Mouse (Mus musculus): ENCODE measurements around the gene Zfp711. TPM values are rescaled to one million over a fixed set of nuclear protein-coding genes. Genes with fewer than 3 reads are reported as not detected.

Gene Zfp711
- total RNA-seq (2022): 10 to 100 TPM in 2 of 4 experiments, 1 to 10 TPM in 2; 8.4 to 10.5 (median 9.8) TPM

DNA sequence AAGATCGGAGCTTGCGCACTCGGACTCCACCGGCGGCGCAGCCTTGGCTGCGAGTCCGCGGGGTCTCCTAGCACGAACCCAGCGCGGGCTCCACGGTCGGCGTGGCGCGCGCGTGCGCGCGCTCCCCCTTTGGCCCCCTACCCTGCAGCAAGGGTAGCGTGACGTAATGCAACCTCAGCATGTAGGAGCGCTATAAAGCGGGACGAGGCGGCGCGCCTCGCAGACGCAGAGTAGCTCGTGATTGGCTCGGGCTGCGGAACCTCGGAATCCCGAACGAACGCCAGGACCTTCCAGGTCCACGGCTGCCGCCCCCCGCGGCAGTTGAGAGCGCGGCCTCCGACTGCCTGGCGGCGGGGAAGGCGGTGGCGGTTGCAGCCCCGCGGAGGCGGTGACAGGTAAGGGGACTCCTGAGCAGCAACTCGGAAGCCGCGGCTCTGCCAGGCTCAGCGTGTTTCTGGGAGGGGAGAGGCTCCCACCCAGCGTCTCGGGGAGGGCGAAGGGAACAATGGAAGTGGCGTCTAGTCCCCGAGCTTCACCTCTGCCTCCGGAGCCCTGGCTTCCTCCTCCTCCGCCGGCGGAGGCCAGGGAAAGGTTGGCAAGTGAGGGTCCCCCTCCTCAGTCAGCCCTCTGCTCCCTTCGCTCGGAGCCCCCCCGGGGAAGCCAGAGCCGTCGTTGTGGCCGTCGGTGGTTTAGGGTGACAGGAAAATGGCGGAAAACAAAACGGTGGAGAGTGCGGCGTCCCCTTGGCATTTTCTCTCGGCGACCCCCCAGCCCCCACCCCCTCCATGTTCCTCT lies at the start of gene Zfp711:
Gene Zfp711 (plus strand): TSS at position 16 of the 795 bp plus-strand sequence.
- peak; percentile 29 to 68 for DNase-seq (ENCODE audit: low spot score in 2 of 2)

DNA sequence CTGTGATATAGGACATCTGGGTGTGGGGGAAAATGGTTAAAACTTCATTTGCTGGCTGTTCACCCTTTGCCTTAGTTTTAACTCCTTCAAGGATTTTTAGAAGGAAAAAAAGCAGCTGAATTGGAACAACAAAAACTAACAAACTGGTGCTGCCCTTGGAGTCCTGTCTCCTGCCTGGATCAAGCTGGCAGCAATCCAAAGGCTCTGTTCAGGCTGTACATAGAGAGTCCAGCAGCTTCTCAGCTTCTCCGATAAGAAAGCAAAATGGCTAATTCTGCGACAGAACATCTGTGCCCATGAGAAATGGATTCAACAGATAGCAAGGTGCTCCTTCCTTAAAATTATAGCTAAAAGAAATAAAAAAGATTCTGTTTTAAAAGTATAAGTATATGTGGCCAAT lies 32.6 kb upstream of the Zfp711 start:
- DNase-seq (ENCODE audit: low spot score in 2 of 2): no peak

DNA sequence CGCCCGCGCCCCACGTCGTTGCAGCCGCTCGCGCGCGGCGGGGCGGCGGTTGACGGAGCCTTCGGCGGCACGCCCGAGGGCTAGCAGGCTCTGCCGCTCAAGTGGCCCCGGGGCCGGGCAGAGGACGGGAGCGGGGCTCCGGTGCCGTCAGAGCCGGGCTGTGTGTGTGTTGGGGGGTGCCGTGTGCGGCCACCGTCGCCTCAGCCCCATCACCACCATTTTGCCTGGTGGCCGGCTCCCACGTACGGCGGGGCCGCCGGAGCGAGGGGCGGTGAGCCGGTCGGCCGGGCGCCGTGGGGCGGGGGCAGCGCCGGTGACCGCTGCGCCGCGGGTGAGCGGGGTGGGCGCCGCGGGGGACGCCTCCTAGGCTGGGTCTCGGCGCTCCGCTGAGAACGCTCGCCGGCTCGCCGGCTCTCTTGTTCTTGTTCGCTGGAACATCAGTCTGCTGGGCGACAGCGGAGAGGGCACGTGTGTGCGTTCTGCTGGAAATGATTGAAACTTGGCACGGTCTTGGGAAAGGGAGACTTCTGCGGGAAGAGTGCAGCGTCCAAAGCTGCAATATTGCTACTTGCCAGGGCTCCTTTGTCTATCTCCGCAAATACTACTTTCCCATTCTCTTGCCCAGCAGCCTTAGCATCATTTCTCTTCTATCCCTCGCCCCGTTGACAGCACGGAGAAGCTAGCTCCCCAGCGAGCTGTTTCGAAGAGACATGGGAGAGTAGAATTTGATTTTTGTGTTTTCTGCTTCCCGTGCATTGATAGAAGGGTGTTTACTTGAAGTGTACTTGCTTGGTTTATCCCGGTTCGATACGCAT lies 1.2 kb downstream of the Zfp711 start:
- peak; percentile 6 to 14 for DNase-seq (ENCODE audit: low spot score in 2 of 2)

DNA sequence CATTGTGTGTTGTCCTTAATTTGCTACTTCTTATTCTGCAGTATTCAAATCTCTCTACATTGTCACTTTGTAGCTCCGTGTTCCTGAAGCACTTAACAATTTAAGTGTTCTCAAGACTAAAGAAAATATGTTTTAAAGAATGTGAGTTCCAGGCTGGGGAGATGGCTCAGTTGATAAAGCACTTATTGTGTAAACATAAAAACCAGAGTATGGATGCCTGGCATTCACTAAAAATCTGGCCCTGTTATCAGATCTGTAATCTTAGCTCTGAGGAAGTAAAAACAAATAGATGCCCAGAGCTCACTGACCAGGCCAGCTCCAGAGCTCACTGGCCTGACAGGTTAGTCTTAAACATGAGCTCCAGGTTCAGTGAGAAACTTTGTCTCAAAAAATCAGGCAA lies 75.2 kb downstream of the Zfp711 start:
- no peak for DNase-seq (ENCODE audit: low spot score in 2 of 2)

DNA sequence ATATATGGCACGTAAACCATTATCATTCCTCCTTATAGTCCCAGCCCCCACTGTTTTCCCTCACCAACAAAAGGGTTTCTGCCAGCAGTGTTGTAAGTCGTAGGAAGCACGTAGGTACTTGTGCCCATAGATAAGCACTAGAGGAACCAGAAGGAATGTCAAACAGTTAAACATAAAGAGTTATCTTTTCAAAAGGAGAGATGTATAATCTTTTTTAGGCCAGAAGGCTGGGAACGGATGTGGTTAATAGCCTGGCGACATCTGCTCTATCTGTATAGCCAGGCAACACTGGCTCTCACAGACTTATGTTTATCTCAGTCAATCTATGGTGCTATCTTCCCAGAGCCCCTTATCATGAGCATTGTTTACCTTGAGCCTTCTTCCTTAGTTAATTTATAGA lies 80.3 kb downstream of the Zfp711 start:
- DNase-seq (ENCODE audit: low spot score in 2 of 2): no peak

Other genes with a start within 250 kb of the Zfp711 start
- gene Satl1, start 193.7 kb upstream of the Zfp711 start, total RNA-seq (2022): not detected
- not detected for gene 2010106E10Rik, start 105.3 kb upstream of the Zfp711 start, total RNA-seq (2022)
- gene Pof1b, start 98.1 kb downstream of the Zfp711 start, total RNA-seq (2022): not detected